Mouse (Mus musculus) monocyte, adult 59 days (primary cell): ENCODE data around the gene Krtap5-1. TPM values are rescaled to one million over a fixed set of nuclear protein-coding genes. Genes with fewer than 3 reads are reported as not detected.

Source experiments
- total RNA-seq, 2 experiments: library from RNA; stranded (reverse); gene quantifications; one replicate each; pipeline ENCODE4 v1.2.4; 2023

Gene Krtap5-1
- not detected for total RNA-seq

GRCm38 (mm10) chr7:142297018-142297417 is at the start of gene Krtap5-1:
Krtap5-1 (minus strand) TSS chr7:142297118.

GRCm38 (mm10) chr7:142303249-142303648 is 6.3 kb upstream of the Krtap5-1 start, which contains the start of gene Krtap5-4:
Krtap5-4 (plus strand) TSS chr7:142303549.

GRCm38 (mm10) chr7:142274263-142274662 is 22.7 kb downstream of the Krtap5-1 start, which contains the start of gene Gm4559:
Gm4559 (minus strand) TSS chr7:142274363.

GRCm38 (mm10) chr7:142258254-142258653 is 38.7 kb downstream of the Krtap5-1 start, which contains the start of gene Gm2431:
Gm2431 (minus strand) TSS chr7:142258354.

Other genes starting within 250 kb of the Krtap5-1 start
- gene Mob2, start 236.1 kb downstream of the Krtap5-1 start, total RNA-seq = 10 to 100 TPM; 33.7 to 38.0 TPM
- gene Dusp8, start 201.3 kb downstream of the Krtap5-1 start, total RNA-seq = 1 to 10 TPM; 1.2 to 2.1 TPM
- gene Gm45618, start 176.4 kb downstream of the Krtap5-1 start, total RNA-seq = not detected
- not detected for gene Gm39115, start 161.1 kb downstream of the Krtap5-1 start, total RNA-seq
- gene Gm45337, start 152.5 kb downstream of the Krtap5-1 start, total RNA-seq = not detected
- not detected for gene Gm29735, start 140.0 kb downstream of the Krtap5-1 start, total RNA-seq
- gene Gm4553, start 131.4 kb downstream of the Krtap5-1 start, total RNA-seq = not detected
- gene Krtap5-2, start 121.1 kb downstream of the Krtap5-1 start, total RNA-seq = not detected
- gene Gm10153, start 106.7 kb downstream of the Krtap5-1 start, total RNA-seq = not detected
- gene Krtap5-3, start 95.8 kb downstream of the Krtap5-1 start, total RNA-seq = not detected
- not detected for gene Gm7579, start 85.3 kb downstream of the Krtap5-1 start, total RNA-seq
- not detected for gene Krtap5-5, start 67.1 kb downstream of the Krtap5-1 start, total RNA-seq
- gene Gm40460, start 56.0 kb downstream of the Krtap5-1 start, total RNA-seq = not detected
- not detected for gene Gm2431, start 38.8 kb downstream of the Krtap5-1 start, total RNA-seq
- not detected for gene Gm4559, start 22.8 kb downstream of the Krtap5-1 start, total RNA-seq
- not detected for gene Krtap5-4, start 6.4 kb upstream of the Krtap5-1 start, total RNA-seq
- gene Ifitm10, start 76.6 kb upstream of the Krtap5-1 start, total RNA-seq = 10 to 100 TPM in 1 of 2 experiments, 1 to 10 TPM in 1; 8.6 to 10.3 TPM
- gene Gm49369, start 85.5 kb upstream of the Krtap5-1 start, total RNA-seq = not detected
- gene Ctsd, start 90.9 kb upstream of the Krtap5-1 start, total RNA-seq = 100 to 1,000 TPM; 587 to 608 TPM
- gene Syt8, start 137.7 kb upstream of the Krtap5-1 start, total RNA-seq = not detected
- gene Tnni2, start 144.7 kb upstream of the Krtap5-1 start, total RNA-seq = 10 to 100 TPM in 1 of 2 experiments, 1 to 10 TPM in 1; 8.4 to 13.1 TPM
- gene Lsp1, start 163.7 kb upstream of the Krtap5-1 start, total RNA-seq = 1,000 to 10,000 TPM; 1,508 to 1,740 TPM
- gene Tnnt3, start 201.7 kb upstream of the Krtap5-1 start, total RNA-seq = 10 to 100 TPM; 39.8 to 40.8 TPM
- gene Mrpl23, start 235.6 kb upstream of the Krtap5-1 start, total RNA-seq = 1 to 10 TPM; 3.5 to 3.7 TPM